Mouse (Mus musculus) C2C12 (cell line): ENCODE results near the gene Sqstm1.

Source experiments
- CTCF ChIP-seq: IDR thresholded peaks from one replicate; pipeline ENCODE4 v1.5.1; 2011; ENCODE audit not compliant: control insufficient read depth, insufficient read depth, insufficient read length
- MAX ChIP-seq: IDR thresholded peaks from one replicate; pipeline ENCODE4 v1.6.1; 2011; ENCODE audit warnings: mild to moderate bottlenecking, control low read depth

- TF ChIP-seq CTCF (no peak), MAX (peak; percentile 49)
These were observed 41.5 kb upstream of the Sqstm1 start for GRCm38 (mm10) chr11:50252166-50252565.
